In genomic region chr2:163637655-163638266, GRCm38 (mm10) we compare ENCODE assay signal across 16 mouse cellular contexts. TPM values are rescaled to one million over a fixed set of nuclear protein-coding genes. Genes with fewer than 3 reads are reported as not detected.
A peak's percentile ranks its signal among the peaks of the same experiment; 100 is the strongest.
DNase-seq lines count a peak whose midpoint lies in the region; ATAC-seq and TF ChIP-seq lines count a peak whose summit lies in the region.
"Had no signal": no experiment of that assay in that cellular context is flagged by ENCODE, and none has a peak within 500 bp of the region (broad histone marks: within the 10 kb centered on the region; RNA-seq: fewer than 3 reads in every experiment).

No protein-coding gene starts in this region.

- H3K27me3 ChIP-seq in lung, embryonic 15.5 days = no peaks in the 10 kb centered on the region
- no peaks in the 10 kb centered on the region for H3K27me3 ChIP-seq in liver, embryonic 14.5 days (ENCODE audit: control insufficient read depth, insufficient read depth, low read length)
- H3K27me3 ChIP-seq in midbrain, postnatal 0 days (ENCODE audit: insufficient read depth, low read length) = no peaks in the 10 kb centered on the region

- H3K27ac ChIP-seq in lung, embryonic 15.5 days = peak overlapping the region; percentile 27; the same call in 1 of the 2 replicates
- H3K27ac ChIP-seq in brown adipose tissue, adult 24 weeks (replicated peaks; ENCODE audit: low read depth, low read length) = no peak overlapping the region
- no peak overlapping the region; the same call in 1 of the 2 replicates for H3K27ac ChIP-seq in liver, embryonic 14.5 days
- no peak overlapping the region for H3K27ac ChIP-seq in midbrain, postnatal 0 days (ENCODE audit: low read depth, low read length)
- H3K27ac ChIP-seq: limb, embryonic 10.5 days; macrophage had no signal

- no peak overlapping the region for H3K4me2 ChIP-seq in lung, embryonic 15.5 days
- H3K4me2 ChIP-seq in liver, embryonic 14.5 days (ENCODE audit: low read depth) = peak overlapping the region; percentile 100
- no peak overlapping the region for H3K4me2 ChIP-seq in midbrain, postnatal 0 days (ENCODE audit: low read depth, low read length, poor library complexity, severe bottlenecking)

- no peak overlapping the region for H3K4me3 ChIP-seq in lung, embryonic 15.5 days
- 0 out of 2 replicates have a peak overlapping the region, but pooled peaks have one; percentile 3 for H3K4me3 ChIP-seq in brown adipose tissue, adult 24 weeks (ENCODE audit: insufficient read depth, low read depth, low read length)
- no peak overlapping the region for H3K4me3 ChIP-seq in liver, embryonic 14.5 days (ENCODE audit: insufficient read depth in 1 of 2, low read depth in 2 of 2, low read length in 2 of 2)
- no peak overlapping the region for H3K4me3 ChIP-seq in midbrain, postnatal 0 days (ENCODE audit: low read depth, low read length)
- H3K4me3 ChIP-seq: limb, embryonic 10.5 days had no signal

- H3K9me3 ChIP-seq in lung, embryonic 15.5 days = no peaks in the 10 kb centered on the region
- no peaks in the 10 kb centered on the region for H3K9me3 ChIP-seq in liver, embryonic 14.5 days (ENCODE audit: control insufficient read depth, low read length)
- no peaks in the 10 kb centered on the region for H3K9me3 ChIP-seq in midbrain, postnatal 0 days (ENCODE audit: low read length)
- H3K9me3 ChIP-seq: G1E; limb, embryonic 10.5 days had no signal

- peaks cover 30% of the 10 kb centered on the region for H3K36me3 ChIP-seq in lung, embryonic 15.5 days
- peaks cover 92% of the 10 kb centered on the region for H3K36me3 ChIP-seq in liver, embryonic 14.5 days (replicated peaks; ENCODE audit: control insufficient read depth, insufficient read depth, low read depth)
- peaks cover 8% of the 10 kb centered on the region; the same call in 1 of the 2 replicates for H3K36me3 ChIP-seq in midbrain, postnatal 0 days (ENCODE audit: insufficient read depth, low read length)

- TF ChIP-seq CTCF in liver, embryonic 14.5 days (IDR thresholded peaks at IDR 0.05; ENCODE audit: low read depth) = no peak
- no peak for TF ChIP-seq CTCF in midbrain, postnatal 0 days (IDR thresholded peaks at IDR 0.05)

- no peak overlapping the region for H3K9ac ChIP-seq in lung, embryonic 15.5 days
- peak overlapping the region; percentile 27; the same call in 1 of the 2 replicates for H3K9ac ChIP-seq in liver, embryonic 14.5 days (replicated peaks)
- no peak overlapping the region for H3K9ac ChIP-seq in midbrain, postnatal 0 days (replicated peaks; ENCODE audit: low read length, poor library complexity, severe bottlenecking)
- H3K9ac ChIP-seq: forebrain, postnatal 0 days had no signal

- TF ChIP-seq EP300 in liver, embryonic 14.5 days (IDR thresholded peaks at IDR 0.05; ENCODE audit: low read depth) = no peak

- no peak for ATAC-seq in lung, embryonic 15.5 days (ENCODE audit: borderline replicate concordance, extremely low read depth, low FRiP score, low TSS enrichment)
- ATAC-seq in liver, embryonic 14.5 days (ENCODE audit: insufficient read depth) = no peak
- ATAC-seq in activated CD4-positive, CD25-positive, alpha-beta regulatory T cell, adult 4 months = no peak
- ATAC-seq in midbrain, postnatal 0 days (ENCODE audit: low FRiP score) = no peak
- ATAC-seq: forebrain, postnatal 0 days; hindbrain, embryonic 16.5 days had no signal

- WGBS in lung, embryonic 15.5 days = 13% methylated on average over 5 of the region's 5 CpGs
- 45% methylated on average over 5 of the region's 5 CpGs for WGBS in liver, embryonic 14.5 days (ENCODE audit: insufficient replicate concordance)
- WGBS in midbrain, postnatal 0 days = 73% methylated on average over 5 of the region's 5 CpGs

- peak; percentile 89 for DNase-seq in heart, adult 11 months
- DNase-seq in heart, adult 8-10 months (ENCODE audit: low spot score) = no peak
- DNase-seq in lung, postnatal 25 days (ENCODE audit: low spot score) = no peak
- DNase-seq in liver, embryonic 14.5 days (ENCODE audit: low read depth in 3 of 3, low spot score in 3 of 3) = no peak
- no peak for DNase-seq in midbrain, postnatal 0 days (ENCODE audit: low spot score)
- DNase-seq: cerebellum, adult 11 months; forebrain, postnatal 0 days; gastrocnemius, postnatal 25 days; right cerebral cortex, postnatal 25 days had no signal

- peaks cover 40% of the 10 kb centered on the region for H3K4me1 ChIP-seq in lung, embryonic 15.5 days
- peaks cover 16% of the 10 kb centered on the region for H3K4me1 ChIP-seq in brown adipose tissue, adult 24 weeks (ENCODE audit: control insufficient read depth, insufficient read depth, insufficient read length, low read length)
- H3K4me1 ChIP-seq in liver, embryonic 14.5 days (replicated peaks; ENCODE audit: control insufficient read depth in 2 of 2, insufficient read depth in 2 of 2, low read length in 1 of 2) = peaks cover 44 to 46% of the 10 kb centered on the region in 2 experiments
- H3K4me1 ChIP-seq in midbrain, postnatal 0 days (ENCODE audit: insufficient read depth, low read length) = no peaks in the 10 kb centered on the region; the same call in none of the 2 replicates
- H3K4me1 ChIP-seq: limb, embryonic 10.5 days had no signal

RNA-seq across cellular contexts. Expression of gene Serinc3, which starts 7.2 kb away (rescaled TPM):
- total RNA-seq in heart, adult 8-10 months (2022) = 100 to 1,000 TPM; 272 to 302 (median 297) TPM
- polyA plus RNA-seq in lung, embryonic 15.5 days (2015; fragmentation: Nextera tagmentation; extraction: Ambion mirVana) = 55.8 and 59.1 TPM in 2 replicates
- 113 and 134 TPM in 2 replicates for polyA plus RNA-seq in brown adipose tissue, adult 24 weeks (2012; ENCODE audit: insufficient read depth, insufficient read length, missing spikeins)
- 225 and 257 TPM in 2 replicates for polyA plus RNA-seq in liver, embryonic 14.5 days (2012; rRNA removed)
- polyA plus RNA-seq in liver, embryonic 14.5 days (2014; fragmentation: Nextera tagmentation; extraction: Ambion mirVana) = 165 TPM in 2 replicates
- 100 to 1,000 TPM; 149 to 159 TPM for polyA plus RNA-seq in activated CD4-positive, CD25-positive, alpha-beta regulatory T cell, adult 4 months (2017; shearing (Covaris generic))
- 96.1 and 101 TPM in 2 replicates for total RNA-seq in midbrain, postnatal 0 days (2014; rRNA removed)
- 35.9 and 36.9 TPM in 2 replicates for polyA plus RNA-seq in midbrain, postnatal 0 days (2015; fragmentation: Nextera tagmentation; extraction: Ambion mirVana)

RNA-seq across cellular contexts. Expression of gene Pkig, which starts 20.4 kb away (rescaled TPM):
- 100 to 1,000 TPM; 214 to 247 (median 224) TPM for total RNA-seq in heart, adult 8-10 months (2022)
- polyA plus RNA-seq in lung, embryonic 15.5 days (2015; fragmentation: Nextera tagmentation; extraction: Ambion mirVana) = 134 TPM in 2 replicates
- 9.5 and 19.7 TPM in 2 replicates for polyA plus RNA-seq in brown adipose tissue, adult 24 weeks (2012; ENCODE audit: insufficient read depth, insufficient read length, missing spikeins)
- 50.9 and 52.3 TPM in 2 replicates for polyA plus RNA-seq in liver, embryonic 14.5 days (2012; rRNA removed)
- polyA plus RNA-seq in liver, embryonic 14.5 days (2014; fragmentation: Nextera tagmentation; extraction: Ambion mirVana) = 99.0 and 107 TPM in 2 replicates
- polyA plus RNA-seq in activated CD4-positive, CD25-positive, alpha-beta regulatory T cell, adult 4 months (2017; shearing (Covaris generic)) = 1 to 10 TPM; 4.2 to 6.4 TPM
- 90.5 and 102 TPM in 2 replicates for total RNA-seq in midbrain, postnatal 0 days (2014; rRNA removed)
- 153 and 161 TPM in 2 replicates for polyA plus RNA-seq in midbrain, postnatal 0 days (2015; fragmentation: Nextera tagmentation; extraction: Ambion mirVana)

RNA-seq across cellular contexts. Expression of gene Ttpal, which starts 35.6 kb away (rescaled TPM):
- total RNA-seq in heart, adult 8-10 months (2022) = 10 to 100 TPM in 2 of 4 experiments, 1 to 10 TPM in 2; 7.4 to 15.0 (median 11.4) TPM
- polyA plus RNA-seq in lung, embryonic 15.5 days (2015; fragmentation: Nextera tagmentation; extraction: Ambion mirVana) = 29.7 and 30.4 TPM in 2 replicates
- polyA plus RNA-seq in brown adipose tissue, adult 24 weeks (2012; ENCODE audit: insufficient read depth, insufficient read length, missing spikeins) = 4.8 and 5.8 TPM in 2 replicates
- polyA plus RNA-seq in liver, embryonic 14.5 days (2012; rRNA removed) = 3.4 and 5.3 TPM in 2 replicates
- polyA plus RNA-seq in liver, embryonic 14.5 days (2014; fragmentation: Nextera tagmentation; extraction: Ambion mirVana) = 10.0 and 11.5 TPM in 2 replicates
- polyA plus RNA-seq in activated CD4-positive, CD25-positive, alpha-beta regulatory T cell, adult 4 months (2017; shearing (Covaris generic)) = 10 to 100 TPM; 36.9 to 37.6 TPM
- total RNA-seq in midbrain, postnatal 0 days (2014; rRNA removed) = 76.2 and 91.9 TPM in 2 replicates
- polyA plus RNA-seq in midbrain, postnatal 0 days (2015; fragmentation: Nextera tagmentation; extraction: Ambion mirVana) = 33.5 and 34.7 TPM in 2 replicates
